Mouse (Mus musculus) heart, adult 18-20 months (tissue): ENCODE data around the gene Cyp2d9. TPM values are rescaled to one million over a fixed set of nuclear protein-coding genes. Genes with fewer than 3 reads are reported as not detected.
"Not testable (repeated sequence)": the region's sequence is repeated elsewhere in the genome, so short reads cannot be mapped to it uniquely, and the experiment has no call there.

ENCODE experiments used
- DNase-seq, 2 experiments: peaks; one replicate each; pipeline ENCODE4 v3.0.0; 2021 to 2022; ENCODE audit warnings: mixed read lengths in 1 of 2
- long read RNA-seq, 2 experiments: library from polyadenylated mRNA; stranded (forward); transcript quantifications; one replicate each; pipeline ENCODE4 v2.0.0; 2021
- total RNA-seq, 2 experiments: library from RNA; stranded (reverse); gene quantifications; 2 replicates each; pipeline ENCODE4 v1.2.3; 2021

Cyp2d9 gene
- total RNA-seq = not detected
- long read RNA-seq, experiment 1 = 0 reads
- long read RNA-seq, experiment 2 = 0 reads

DNA sequence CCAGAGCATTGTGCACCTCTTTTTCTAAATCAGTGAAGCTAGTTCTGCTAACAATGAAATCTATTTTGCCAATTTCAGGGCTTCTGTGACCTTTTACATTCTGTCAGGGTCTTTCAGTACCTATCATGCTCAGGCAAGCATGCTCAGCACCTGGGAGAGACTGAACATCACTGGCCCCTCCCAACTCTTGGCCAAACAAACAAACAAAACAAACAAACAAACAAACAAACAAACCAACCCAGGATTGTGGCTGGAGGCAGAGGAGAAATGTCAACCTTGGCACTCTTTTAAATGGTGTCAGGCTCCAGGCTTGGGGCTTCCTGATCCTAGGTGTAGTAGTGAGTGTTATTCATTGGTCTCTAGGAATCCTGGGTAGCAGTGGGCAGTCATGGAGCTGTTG, at the start of gene Cyp2d9:
Cyp2d9 (plus strand) TSS at position 301 of the 400 bp plus-strand sequence.
- DNase-seq = no peak

DNA sequence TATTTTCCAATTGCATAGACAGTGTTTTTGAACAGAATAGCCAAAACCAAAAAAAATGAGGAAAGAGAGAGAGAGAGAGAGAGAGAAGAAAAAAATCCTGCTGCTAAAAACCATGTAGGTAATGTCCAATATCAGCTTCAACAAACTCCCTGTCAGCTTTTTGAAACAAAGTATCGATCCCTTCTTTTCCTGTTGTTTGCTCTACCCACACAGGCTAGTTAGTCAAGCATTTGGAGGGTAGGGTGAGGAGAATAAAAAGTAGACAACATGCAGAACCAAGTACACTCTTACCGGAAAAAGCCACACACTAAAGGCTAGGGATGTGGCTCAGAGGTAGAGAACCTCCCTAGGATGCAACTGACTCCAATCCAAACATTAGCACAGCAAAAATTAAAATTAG, 47.5 kb upstream of the Cyp2d9 start:
- no peak for DNase-seq

DNA sequence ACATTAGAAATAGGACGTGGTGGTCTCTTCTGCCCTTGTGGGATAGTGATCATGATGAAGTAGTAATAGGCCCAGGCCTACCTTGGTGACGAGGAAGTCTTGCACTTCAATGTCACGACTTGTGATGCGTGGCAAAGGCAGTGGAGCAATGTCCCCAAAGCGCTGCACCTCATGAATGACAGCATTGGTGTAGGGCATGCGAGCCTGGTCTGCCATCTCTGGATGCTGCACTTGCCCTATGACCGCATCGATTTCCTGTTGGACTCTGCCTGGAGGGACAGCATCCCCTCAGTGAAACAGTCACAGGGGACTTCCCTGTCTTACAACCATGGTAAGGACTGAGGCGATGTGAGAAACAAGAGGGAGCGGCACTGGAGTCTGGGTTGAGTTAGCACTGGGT, 43.3 kb upstream of the Cyp2d9 start:
- not testable (repeated sequence) for DNase-seq

DNA sequence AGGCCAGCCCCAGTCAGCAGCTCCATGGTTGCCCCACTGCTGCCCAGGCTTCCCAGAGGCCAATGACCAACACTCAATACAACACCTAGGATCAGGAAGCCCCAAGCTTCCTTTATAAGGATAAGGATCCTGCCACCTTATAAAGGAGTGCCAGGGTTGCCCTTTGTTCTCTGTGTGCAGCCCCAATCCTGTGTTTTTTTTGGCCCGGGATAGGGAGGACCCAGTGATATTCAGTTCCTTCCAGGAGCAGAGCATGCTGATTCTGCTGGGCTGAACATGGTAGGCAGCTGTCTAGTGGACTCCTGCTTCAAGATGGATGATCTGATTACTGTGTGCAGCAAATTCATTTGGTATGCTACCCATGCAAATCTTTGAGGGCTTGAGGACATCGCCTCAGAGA, 39.3 kb upstream of the Cyp2d9 start, which contains the start of gene Cyp2d11:
Cyp2d11 (minus strand) TSS at position 101 of the 400 bp plus-strand sequence.
- DNase-seq = not testable (repeated sequence)

DNA sequence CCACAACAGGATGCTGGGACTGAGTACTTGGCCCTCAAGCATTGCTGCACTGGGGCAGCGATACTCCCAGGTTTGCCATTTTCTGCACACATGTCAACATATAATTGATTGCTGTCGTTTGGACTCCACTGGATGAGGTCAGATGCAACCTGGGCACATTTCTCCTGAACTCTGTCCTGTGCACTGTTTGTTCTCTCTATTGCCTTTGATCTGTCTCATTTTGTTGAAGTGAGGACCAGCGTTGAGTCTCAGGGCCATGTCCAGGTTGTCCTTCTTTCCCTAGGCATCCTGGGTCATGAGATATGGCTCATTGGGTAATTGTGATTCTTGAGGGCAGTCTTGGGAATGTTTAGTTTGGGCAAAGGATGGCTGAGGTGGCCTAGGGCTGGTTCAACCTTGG, 37.3 kb upstream of the Cyp2d9 start:
- not testable (repeated sequence) for DNase-seq

DNA sequence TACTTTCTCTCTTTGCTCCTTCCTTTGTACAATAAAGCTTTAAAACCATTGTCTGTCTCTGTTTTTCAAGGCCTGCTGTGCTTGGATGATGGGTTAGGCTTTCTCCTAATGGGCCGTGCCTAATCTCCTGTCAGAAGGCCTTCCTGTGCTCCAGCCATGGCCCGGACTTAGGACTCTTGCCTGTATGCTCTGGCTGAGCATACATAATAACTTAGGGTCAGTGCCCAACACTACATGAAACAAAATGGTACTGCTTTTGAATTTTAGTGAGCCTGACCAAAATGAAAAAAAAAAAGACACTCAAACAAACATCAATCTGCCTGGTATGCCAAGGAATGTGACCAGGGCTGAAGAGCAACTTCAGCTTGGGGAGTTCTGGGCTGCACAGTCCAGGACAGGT, 31.7 kb upstream of the Cyp2d9 start:
- DNase-seq = no peak

DNA sequence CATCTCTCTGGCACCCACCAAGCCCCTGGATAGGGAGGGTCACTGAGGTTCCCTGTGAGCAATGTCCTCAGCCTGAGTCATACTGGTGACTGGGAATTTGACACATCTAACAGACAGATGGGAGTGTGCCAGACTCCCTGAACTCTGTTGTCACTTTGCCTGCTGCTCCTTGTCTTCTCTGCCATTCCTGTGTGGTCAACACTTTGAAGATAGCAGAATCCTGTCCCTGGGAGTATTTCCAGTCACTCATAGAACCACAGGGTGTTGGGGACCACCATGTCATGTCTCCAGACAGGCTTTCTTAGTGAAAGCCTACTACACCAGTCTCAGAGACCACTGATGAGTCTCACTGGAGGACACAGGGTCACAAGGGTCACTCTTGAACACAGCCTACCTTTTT, 31.1 kb upstream of the Cyp2d9 start:
- no peak for DNase-seq

DNA sequence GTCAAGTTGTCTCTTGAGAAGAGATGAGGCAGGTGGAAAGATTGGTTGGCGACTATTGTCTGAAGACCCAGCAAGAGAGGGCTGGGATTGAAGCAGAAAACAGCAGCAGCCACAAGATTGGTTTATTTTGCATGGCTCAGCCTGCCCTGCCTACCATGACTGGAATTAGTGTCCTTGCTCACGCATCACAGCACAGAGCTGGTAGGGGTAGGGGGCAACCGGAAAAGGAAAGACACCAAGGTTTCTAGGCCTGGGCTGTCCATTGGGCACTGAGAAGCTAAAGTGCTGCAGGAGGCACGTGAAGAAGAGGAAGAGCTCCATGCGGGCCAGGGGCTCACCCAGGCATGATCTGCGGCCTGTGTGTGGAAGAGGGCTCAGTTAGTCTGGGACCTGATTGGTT, 30.5 kb upstream of the Cyp2d9 start:
- DNase-seq = no peak

DNA sequence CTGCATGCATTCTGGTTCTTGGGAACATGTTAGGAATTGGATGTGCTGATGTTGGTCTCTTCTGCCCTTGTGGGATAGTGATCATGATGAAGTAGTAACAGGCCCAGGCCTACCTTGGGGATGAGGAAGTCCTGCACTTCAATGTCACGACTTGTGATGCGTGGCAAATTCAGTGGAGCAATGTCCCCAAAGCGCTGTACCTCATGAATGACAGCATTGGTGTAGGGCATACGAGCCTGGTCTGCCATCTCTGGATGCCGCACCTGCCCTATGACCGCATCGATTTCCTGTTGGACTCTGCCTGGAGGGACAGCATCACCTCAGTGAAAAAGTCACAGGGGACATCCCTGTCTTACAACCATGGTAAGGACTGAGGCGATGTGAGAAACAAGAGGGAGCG, 29.6 kb upstream of the Cyp2d9 start:
- no peak for DNase-seq

DNA sequence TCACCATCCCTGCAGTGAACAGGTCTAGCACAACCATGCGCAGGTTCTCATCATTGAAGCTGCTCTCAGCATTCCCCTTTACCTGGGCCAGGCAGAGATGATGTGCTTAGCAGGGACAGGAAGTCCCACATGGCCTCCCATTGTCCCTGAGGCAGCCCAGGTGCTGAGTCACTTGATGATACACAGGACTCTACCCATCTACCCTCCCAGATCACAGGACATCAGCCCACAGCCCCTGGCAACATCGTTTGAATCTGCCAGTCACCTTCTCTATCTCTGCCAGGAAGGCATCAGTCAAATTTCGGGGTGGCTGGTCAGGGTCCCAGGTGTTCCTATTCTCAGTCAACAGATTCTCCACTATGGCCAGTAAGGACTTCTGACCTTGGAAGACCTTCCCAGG, 29.1 kb upstream of the Cyp2d9 start:
- DNase-seq = no peak

DNA sequence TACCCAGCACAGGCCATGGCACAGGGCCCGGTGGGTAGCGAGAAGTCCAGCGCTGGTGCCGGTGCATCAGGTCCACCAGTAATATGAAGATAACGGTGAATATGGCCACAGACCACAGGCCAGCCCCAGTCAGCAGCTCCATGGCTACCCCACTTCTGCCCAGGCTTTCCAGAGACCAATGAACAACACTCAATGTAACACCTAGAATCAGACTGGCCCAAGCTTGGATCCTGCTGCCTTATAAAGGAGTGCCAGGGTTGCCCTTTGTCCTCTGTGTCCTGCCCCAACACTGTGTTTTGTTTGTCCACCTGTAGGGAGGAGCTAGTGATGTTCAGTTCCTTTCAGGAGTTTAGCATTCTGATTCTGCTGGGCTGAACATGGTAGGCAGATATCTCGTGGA, 26.3 kb upstream of the Cyp2d9 start, which contains the start of gene Cyp2d10:
Cyp2d10 (minus strand) TSS at position 215 of the 400 bp plus-strand sequence.
- no peak for DNase-seq

DNA sequence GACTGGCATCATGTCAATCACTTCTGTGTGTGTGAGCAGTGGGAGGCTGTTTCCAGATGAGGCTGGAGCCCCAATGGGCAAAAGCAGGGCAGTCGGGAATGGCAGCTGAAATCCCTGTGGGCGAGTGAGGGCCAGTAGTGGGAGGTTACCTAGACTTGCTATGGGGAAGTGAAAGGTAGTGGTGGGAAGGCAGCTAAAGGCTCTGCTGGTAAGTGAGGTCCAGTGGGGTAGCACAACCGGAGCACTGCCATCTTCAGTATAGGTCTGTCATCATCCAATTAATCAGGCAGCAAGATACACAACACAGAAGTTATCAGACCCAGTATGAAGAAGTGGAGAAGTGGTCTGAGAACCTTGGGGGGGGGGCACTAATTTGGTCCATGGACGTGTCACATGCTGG, 25.7 kb upstream of the Cyp2d9 start:
- no peak for DNase-seq

DNA sequence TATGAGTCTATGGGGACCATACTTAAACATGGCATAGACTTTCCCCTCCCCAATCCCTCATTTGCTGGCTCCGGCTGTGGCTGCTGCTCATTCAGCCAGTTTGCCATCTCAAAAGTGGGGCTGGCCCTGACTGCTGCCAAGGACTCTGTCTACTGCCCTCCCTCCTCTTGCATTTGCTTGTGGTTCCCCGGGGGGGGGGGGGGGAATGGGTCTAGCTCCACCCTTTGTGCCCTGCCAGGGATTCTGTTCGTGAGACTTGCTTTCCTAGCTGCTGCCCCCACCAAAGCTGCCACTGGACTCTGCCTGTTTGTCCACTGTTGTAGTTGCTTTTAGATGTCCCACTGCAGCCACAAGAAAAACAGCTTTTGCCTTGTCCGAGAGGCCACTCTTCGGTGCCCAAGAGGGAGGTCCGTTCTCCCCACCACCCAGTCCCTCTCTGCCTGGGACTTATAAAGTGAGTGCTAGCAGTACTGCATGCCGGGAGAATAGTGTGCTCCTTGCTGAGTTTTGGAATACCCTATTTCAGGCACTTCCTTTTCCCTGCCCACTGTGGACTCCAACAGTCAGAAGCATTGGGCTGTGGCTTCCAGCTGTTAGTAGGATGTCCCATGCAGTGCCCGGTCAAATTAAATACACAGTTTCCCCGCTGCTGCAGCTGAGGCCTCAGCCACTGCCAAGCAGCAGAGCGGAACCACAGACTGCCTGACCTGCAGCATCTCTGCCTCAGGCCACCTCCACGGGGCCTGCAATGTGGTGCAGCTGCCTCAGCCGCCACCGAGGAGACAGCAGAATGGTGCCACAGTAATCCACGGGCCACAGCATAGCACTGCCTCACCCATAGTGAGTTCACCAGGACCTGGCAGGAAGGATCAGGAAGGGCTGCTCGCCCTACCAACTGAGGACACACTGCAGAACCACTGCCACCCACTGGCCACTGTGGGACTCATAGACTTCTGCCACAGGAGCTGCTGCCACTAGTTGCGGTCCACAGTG, 16.1 kb upstream of the Cyp2d9 start:
- peak; percentile 92 to 93 for DNase-seq

DNA sequence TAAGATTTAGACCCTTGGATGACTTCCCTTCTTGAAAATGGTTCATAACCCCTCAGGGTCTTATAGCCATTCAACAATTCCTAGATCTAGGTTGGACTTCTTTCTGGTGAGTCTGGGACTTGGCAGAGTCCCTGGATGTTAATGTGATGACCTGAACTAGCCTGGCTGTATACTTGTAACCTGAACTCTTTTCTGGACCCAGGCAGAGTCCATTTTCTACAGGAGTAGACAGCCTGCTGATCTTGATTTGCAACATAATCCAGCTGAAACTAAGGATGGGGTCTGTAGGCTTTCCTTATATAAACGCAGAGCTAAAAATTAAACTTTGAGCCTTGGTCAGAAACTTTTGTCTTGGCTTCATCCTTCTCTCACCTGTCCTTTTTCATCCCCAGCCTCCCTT, 14.6 kb upstream of the Cyp2d9 start:
- DNase-seq = no peak

DNA sequence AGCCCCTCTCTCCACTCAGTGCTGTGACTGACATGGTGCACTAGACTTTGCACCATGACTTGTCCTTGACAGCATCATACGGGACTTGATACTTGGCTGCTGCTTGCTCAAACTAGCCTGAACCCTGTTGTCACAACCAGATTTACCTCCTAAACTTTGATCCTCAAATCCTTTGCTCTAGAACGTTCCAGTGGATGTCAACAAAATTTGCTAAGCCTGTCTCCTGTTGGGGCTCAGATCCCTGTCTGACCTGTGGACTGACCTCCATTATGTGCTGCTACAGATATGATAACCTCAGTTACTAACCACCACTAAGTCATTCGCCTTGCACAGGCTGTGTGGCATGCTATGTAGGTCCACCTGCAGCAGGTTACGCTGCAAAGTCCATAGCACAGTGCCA, 10.3 kb upstream of the Cyp2d9 start:
- no peak for DNase-seq

DNA sequence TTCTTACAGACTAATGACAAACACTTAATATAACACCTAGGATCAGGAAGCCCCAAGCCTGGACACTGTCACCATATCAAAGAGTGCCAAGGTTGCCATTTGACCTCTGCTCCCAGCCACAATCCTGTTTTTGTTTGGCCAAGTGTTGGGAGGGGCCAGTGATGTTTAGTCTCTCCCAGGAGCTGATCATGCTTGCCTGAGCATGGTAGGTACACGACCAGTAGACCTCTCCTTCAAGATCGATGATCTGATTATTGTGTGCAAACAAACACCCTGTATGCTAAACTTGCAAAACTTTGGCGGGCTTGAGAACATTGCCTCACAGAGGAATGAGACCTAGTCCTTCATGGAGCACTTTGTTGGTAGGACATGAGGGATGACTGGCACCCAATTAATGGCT, 9.8 kb upstream of the Cyp2d9 start:
- DNase-seq = no peak

DNA sequence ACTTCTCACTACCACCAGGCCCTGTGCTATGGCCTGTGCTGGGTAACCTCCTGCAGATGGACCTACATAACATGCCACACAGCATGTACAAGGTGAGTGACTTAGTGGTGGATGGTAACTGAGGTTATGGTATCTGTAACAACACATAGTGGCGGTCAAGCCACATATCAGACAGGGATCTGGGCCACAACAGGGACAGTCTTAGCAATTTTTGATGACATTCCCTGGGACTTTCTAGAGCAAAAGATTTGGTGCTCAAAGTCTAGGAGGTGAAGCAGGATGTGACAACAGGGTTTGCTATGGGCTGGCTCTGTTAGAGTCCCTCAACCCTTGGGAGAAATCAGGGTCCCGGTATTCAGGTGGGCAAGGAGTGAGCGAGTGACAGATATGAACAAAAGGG, 384 bp downstream of the Cyp2d9 start:
- DNase-seq = no peak

DNA sequence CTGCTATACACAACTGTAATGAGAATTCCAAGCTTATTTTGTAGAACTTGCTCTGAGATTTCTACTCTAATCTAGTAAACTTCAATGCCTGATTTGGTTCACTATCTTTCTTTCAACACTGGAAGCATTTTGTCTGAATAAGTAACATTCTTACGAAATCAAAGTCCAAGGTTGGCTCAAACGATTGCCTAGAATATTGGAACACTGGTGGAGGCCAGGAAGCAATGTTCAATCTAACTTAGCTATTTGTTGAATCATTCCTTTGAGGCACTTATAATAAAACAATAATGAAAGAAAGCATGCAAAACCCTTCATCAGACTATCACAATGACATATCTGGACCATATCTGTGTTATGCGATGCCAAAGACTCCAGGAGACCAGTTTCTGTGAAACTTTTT, 1.3 kb downstream of the Cyp2d9 start:
- DNase-seq = peak in 1 of 2 experiments; percentile 7

DNA sequence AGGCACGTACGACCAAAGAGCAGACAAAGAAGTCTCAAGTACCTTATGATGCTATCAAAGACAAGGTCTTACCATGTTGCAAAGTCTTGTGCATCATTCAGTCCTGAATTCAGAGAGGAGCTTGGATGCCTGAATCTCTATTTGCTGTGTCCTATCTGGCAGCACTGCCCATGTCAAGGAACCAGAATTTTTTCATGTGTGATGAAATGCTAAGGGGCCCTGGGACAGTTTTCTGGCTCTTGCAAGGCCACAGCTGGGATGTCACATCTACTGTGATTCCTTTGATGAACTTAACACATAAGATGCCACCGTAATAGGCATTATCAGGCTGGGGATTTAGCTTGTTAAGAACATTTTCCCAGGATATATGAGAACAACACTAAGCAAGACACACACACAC, 1.8 kb downstream of the Cyp2d9 start:
- DNase-seq = peak; percentile 12 to 20

DNA sequence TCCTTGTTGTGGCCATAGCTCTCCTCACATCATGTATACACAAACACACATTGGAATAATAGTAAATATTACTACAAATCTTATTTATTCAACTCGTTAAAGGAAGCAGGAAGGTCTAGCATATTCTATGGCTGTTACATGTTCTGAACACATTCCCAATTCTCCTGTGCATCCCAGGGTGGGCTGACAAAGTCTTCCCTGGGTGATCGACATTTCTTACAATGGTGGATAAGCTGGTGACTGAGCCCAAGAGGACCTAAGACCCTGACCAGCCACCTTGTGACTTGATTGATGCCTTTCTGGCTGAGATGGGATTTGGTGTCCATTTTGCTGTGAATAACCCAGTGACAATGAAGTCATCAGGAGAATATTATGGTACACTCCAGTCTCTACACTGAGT, 2.4 kb downstream of the Cyp2d9 start:
- DNase-seq = no peak

DNA sequence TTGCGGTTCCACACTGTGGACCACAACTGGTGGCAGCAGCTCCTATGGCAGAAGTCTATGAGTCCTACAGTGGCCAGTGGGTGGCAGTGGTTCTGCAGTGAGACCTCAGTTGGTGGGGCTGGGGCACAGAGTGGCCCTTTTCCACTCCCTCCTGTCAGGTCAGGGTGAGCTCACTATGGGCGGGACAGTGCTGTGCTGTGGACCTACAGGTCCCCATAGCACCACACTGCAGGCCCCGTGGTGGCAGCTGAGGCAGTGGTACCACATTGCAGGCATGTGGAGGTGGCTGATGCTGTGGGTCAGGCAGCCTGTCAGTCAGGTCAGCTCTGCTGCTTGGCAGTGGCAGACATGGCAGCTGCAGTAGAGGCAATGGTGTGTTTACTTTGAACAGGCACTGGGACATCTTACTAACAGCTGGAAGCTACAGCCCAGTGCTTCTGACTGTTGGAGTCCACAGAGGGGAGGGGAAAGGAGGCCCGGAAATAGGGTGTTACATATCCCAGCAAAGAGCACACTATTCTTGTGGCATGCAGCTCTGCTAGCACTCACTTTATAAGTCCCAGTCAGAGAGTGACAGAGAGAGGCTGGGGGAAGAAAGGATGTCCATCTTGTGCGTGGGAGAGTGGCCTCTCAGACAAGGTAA, 4.9 kb downstream of the Cyp2d9 start:
- DNase-seq = no peak

DNA sequence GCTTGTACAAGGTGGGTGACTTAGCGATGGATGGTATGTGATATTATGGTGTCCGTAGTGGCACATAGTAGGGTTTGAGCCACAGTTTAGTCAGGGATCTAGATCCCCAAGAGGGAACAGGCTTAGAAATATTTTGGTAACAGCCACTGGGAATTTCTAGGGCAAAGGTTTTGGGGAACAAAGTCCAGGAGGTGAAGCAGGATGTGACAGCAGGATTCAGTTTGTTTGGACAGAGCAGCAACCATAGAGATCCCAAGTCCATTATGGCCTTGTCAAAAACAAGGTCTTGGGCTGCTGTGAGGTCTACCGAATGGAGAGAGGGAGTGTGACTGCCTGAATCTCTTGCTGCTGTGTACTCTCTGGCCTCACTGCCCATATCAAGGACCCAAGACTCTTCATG, 10.4 kb downstream of the Cyp2d9 start:
- no peak for DNase-seq

DNA sequence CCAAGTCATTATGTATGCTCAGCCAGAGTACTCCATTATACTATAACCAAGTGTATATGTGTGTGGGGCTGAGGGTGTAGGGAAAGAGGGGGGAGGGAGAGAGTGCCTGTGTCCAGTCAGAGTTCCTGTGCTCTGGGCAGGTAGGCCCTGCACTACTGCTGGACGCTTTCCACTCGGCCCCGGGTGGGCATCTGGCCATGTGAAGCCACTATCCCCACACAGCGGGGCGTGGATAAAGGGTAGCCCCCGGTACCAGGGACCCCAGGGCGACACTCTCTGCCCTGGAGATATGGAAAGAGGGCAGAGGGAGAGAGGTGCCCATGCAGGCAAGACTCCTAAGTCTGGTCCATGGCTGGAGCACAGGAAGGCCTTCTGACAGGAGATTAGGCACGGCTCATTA, 12.0 kb downstream of the Cyp2d9 start:
- no peak for DNase-seq
